Mouse (Mus musculus): ENCODE measurements around the gene A230050P20Rik.

Gene A230050P20Rik

DNA sequence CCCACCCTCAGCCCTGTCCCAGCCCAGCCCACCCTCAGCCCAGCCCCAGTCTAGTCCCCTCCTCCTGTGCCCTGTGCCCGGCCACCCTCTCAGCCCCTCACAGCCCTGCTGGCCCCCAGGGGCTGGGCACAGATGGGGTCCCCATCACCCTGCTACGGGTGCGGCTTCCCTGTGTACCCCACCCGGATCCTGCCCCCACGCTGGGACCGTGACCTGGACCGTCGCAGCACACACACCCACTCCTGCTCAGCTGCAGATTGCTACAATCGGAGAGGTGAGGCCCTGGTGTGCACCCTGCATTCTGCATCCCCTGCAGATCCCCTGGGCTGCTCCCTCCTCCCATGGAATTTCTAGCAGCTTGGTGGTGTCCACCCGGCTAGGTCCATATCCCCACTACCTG lies 4.5 kb downstream of the A230050P20Rik start:
- intact Hi-C loops (cut with DNase I) = no loop called here

DNA sequence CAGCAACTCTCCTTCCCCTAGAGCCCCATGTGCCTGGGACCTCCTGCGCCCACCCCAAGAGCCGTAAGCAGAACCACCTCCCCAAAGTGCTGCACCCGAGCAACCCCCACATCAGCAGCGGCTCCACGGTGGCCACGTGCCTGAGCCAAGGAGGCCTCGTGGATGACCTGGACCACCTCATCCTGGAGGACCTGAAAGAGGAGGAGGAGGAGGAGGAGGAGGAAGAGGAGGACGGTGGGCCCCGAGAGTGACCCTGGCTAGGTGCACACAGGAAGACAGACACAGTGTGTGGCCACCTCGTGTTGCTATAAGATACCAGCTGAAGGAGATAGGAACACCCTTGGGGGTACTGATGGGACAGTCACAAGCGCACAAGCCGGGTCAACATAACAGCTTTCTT lies 5.1 kb downstream of the A230050P20Rik start:
- intact Hi-C loops (cut with DNase I) = no loop called here

DNA sequence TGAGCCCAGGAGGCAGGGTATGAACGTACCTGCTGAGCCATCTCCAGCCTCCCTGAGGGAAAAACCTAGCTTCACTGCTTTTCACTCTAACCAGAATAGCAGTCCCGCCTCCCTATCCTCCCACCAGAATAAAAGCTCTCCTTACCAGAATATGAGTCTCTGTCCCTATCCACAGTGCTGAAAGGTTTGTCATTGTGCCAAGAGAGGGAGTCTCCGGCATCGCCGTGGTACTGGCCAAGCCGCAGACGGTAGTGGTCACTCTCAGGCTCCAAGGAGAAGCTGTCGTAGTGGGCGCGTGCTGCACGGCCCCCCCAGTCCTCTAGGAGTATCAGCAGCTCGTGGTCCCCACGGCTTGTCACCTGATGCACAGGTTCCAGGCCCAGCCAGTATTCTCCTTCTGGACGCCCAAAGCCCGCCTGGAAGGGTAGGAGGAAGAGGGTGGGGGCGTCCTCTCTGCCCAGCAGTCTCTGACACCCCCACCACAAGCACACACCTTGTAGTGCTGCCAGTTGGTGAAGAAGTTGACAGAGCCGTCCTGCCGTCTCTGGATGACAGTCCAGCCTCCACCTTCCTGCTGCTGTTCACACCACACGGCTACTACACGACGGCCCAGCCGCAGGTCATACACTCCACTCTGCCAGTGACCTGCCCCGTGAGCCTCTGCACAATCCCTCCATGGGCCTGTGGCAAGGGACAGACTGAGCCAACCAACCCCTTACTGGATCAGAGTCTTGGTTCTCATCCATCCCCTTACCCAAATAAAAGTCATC lies 6.8 kb downstream of the A230050P20Rik start:
- intact Hi-C loops (cut with DNase I) = no loop called here

DNA sequence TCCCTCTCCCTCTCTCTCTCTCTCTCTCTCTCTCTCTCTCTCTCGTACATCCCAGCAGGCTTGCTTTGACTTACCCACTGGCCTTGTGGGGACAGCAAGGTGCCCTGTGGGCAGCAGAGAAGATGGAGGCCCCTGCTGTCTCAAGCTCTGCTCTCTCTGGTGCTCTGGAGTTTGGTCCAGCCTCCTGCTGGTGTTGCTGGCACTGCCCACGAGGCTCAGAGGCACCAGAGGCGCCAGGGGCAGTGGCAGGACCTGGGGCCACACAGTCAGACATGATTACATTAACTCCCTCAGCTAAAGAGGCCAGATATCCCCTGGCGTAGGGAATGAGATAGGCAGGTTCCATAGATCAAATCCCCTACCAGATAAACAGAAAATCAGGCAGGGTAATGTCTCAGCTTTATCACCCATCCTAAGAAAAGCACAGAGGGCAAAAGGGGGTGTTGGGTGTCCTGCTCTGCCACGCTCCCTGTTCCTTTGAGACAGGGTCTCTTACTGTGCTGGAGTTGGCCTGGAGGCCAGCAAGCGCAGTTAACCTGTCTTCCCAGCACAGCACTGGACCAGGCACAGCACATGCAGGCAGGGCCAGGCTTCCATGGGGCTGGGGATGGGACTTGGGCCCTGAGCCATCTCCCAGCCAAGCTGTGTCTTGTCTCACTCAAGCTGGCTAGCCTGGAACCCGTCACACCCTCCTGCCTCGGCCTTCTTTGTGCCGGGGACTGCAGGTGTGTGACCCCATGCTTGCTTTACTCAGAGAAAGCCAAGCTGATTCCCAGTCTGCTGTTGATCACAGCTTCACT lies 8.1 kb downstream of the A230050P20Rik start:
- intact Hi-C loops (cut with DNase I) = no loop called here

DNA sequence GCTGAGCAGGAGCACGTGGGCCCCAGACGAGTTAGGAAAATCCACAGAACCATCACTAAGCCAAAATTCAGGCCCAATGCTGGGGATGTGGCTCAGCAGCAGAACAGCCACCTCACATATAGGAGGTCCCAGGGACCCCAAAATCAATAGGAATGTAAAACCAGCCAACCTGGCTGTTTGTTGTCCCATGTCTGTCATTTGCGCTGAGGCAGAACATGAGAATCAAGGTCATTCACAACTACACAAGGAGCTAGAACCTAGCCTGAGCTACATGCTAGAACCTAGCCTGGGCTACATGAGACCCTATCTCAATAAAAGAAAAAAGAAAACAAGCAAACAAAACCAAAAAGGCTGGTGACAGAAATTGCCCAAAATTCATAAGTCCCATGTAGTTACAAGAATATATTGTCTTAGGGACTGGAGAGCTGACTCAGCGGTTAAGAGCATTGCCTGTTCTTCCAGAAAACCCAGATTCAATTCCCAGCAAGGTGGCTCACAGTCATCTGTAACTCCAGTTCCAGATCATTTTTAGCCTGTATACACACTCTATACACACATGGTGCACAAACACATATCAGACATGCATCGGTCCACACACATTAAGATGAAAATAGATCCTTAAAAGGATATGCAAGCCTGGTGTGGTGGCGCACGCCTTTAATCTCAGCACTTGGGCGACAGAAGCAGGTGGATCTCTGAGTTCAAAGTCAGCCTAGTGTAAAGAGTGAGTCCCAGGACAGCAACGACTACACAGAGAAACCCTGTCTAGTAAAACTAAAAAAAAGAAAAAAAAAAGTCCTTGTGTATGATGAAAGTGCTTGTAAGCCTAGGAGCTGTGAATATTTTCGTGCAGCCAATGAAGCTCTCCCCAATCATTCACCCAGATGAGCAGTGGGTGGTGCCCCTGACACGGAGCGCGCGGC lies 8.9 kb downstream of the A230050P20Rik start:
- intact Hi-C loops (cut with DNase I) = no loop called here

DNA sequence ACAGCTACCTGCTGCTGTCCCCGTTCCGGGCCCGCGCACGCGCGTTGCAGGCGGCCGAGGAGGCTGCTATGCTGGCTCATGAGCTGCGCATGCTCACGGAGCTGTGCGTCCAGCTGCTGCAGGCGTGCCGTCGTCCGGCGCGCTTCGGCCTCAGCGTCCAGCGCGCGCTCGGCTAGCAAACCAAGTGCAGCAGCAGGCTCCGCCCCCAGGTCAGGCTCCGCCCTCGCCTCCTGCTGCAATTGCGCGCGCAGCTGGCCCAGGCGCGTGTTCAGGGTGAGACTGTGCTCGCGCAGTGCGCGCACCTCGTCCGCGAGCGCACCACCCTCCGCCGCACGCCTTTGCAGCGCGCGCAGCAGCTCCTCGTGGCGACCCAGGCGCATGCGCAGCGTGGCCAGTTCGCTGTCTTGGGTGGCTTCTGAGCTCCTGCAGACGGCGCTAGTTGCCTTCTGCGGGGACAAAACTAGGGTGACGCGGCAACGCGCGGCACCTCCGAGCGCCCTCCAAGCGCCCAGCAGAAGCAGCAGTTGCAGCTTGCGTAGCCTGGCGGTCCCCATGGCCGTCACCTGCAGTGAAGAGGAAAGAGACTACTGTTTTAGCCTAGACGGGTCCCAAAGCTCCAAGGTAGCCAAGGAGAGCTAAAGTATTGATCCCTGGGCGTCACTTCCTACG lies 9.7 kb downstream of the A230050P20Rik start:
- intact Hi-C loops (cut with DNase I) = no loop called here

DNA sequence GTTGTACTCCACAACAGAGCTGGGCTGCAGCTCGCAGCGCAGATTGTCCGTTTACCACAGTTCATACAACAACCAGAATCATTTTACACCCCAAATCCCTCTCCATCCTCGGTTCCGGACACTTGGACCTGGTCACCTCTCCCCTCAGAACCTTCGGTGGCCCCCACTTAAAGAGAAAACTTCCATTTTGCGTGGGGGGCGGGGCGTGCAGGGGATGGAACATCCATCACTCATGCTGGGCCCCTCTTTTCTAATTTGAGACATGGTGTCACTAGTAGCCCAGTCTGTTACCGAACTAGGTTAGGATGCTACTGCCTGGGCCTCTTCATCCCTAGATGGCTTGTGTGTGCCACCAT lies 10.2 kb downstream of the A230050P20Rik start:
- intact Hi-C loops (cut with DNase I) = no loop called here

DNA sequence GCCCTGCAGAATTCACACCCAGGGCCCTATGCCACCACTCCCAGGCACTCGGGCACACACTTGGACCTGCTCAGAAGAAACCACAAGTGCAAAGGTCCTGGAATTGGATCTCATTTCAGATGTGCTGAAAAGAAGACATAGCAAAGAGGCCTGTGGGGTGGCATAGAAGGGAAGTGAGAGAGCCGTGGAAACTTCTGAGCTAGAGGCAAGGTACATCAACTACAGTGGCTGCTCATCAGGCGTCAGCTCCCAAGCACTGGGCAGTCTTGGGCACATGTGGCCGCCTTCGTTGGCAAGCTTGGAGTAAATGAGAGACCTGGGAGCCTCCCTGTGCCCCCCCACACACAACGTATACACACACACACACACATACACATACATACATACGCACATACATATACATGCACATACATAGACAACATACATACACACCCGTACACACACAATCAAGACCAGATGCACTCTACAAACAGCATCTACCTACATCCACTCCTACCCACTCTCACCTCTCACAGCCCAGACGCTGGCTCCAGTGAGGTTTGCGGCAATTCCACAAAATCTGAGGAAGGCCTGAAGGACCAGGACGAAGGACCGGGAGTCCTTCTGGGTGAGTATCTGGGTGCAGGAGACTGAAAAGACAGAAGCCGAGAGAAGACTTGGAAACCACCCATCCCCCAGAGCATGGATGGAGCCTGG lies 10.8 kb downstream of the A230050P20Rik start, which contains the start of gene Angptl6:
Gene Angptl6 (minus strand): TSS at position 631 of the 696 bp plus-strand sequence.
- intact Hi-C loops (cut with DNase I) = no loop called here

DNA sequence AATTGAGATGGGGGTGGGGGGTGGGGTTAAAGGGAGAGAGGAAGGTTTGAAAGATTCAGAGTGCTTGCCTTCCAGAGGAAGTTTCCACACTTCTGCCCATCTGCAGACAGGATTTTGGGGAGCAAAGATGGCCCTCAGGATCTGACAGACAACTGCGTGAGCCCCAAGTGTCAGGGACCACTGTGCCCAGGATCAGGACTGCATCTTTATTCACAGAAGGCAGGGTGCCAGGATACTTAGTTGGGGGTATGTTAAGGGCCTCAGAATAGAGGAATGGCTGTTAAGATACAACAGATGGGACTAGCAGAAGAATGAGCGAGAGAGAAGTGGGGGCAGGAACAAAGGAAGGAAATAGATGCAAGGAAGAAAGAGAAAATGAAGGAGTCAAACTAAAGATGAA lies 18.1 kb downstream of the A230050P20Rik start:
- intact Hi-C loops (cut with DNase I) = no loop called here

DNA sequence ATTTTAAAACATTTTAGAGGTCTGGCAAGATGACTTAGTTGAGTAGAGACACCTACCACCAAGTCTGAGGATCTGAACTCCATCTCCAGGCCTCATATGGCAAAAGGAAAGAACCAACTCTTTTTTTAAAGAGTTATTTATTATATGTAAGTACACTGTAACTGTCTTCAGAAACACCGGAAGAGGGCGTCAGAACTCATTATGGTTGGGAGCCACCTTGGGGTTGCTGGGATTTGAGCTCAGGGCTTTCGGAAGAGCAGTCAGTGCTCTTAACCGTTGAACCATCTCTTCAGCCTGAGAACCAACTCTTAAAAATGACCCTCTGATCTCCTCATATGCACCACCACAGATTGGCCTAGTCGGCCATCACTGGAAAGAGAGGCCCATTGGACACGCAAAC lies 18.7 kb downstream of the A230050P20Rik start:
- intact Hi-C loops (cut with DNase I) = no loop called here

DNA sequence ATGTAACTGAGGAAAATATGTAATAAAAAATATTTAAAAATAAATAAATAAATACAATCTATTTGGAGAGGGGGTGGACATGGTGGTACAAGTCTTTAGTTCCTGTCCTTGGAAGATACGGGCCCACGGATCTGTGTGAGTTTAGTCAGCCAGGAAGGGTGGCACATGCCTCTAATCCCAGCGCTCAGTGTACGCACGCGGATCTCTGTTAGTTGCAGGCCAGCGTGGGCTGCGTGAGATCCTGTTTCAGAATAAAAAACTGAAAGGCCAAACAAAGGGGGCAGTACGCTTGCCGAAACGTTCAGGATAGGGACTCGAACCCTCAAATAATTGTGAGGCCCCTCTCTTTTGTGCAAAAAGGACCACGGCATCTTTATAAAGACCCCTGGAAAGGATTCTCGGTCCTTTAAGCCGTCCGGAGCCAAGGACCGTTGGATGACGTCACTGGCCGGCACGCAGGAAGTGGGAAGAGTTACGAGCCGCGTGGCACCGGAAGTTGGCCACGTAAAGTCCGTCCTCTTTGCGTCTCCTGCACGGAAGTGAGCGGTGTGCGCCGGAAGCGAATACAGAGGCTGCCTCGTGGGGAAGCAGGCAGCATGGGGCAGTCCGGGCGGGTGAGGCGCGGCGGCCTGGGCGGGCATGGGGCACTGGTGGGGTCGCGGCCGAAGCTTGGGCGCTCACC lies 19.4 kb downstream of the A230050P20Rik start, which contains the start of gene Ppan:
Gene Ppan (plus strand): TSS at position 472 of the 682 bp plus-strand sequence.
- intact Hi-C loops (cut with DNase I) = no loop called here

DNA sequence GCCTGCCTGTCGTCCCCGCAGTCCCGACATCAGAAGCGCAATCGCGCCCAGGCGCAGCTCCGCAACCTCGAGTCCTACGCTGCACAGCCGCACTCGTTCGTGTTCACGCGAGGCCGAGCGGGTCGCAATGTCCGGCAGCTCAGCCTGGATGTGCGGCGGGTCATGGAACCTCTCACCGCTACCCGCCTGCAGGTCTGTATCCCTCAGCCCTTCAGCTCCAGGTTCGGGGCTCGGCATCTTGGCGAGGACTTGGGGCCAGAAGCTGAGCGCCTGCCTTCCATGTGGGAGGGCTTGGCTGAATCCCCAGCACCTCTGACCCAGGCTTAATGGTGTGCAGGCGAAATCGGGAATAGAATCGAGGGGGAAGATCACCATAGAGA lies 19.9 kb downstream of the A230050P20Rik start:
- intact Hi-C loops (cut with DNase I) = no loop called here

DNA sequence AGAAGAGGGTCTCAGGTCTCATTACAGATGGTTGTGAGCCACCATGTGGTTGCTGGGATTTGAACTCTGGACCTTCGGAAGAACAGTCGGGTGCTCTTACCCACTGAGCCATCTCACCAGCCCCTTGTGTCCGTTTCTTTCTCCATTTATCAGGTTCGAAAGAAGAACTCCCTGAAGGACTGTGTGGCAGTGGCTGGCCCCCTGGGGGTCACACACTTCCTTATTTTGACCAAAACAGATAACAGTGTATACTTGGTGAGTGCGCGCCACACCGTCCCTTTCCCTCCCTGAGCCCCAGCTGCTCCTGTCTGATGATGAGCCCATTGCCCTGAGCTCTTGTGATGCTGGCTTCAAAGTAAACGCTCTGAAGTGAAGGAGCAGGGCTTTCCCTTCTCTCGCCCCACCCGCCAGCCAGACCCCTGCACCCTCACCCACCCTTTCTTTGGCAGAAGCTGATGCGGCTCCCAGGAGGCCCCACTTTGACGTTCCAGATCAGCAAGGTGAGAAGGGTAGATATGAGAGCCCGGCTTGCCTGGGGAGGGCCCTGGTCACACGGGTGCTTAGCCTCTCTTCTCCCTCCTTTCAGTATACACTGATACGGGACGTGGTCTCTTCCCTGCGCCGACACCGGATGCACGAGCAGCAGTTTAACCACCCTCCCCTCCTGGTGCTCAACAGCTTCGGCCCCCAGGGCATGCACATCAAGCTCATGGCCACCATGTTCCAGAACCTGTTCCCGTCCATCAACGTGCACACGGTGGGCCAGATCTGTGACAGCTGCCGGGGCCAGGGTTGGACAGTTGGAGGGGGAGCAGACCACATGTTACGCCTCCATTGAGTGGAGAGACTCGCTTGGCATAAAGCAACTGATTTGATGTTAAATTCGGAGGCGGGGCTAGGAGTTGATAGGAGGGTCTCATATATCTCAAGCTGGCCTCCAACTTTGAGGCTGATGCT lies 21.0 kb downstream of the A230050P20Rik start:
- intact Hi-C loops (cut with DNase I) = no loop called here

DNA sequence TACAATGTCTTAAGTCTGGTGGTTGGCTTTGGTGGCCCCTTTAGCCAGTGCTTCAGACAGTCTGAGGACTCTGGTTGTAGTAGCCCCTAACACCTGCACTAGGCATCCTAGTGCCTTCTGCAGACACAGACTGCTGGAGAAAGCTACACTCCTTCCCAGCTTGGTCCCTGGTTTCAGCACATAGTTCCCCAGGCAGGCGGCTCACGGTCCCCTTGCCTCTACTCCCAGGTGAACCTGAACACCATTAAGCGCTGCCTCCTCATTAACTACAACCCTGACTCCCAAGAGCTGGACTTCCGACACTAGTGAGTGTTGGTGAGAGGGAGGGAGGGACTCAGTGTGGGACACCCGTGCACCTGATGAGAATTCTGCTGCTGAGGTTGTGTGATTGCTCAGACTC lies 22.0 kb downstream of the A230050P20Rik start:
- intact Hi-C loops (cut with DNase I) = no loop called here

DNA sequence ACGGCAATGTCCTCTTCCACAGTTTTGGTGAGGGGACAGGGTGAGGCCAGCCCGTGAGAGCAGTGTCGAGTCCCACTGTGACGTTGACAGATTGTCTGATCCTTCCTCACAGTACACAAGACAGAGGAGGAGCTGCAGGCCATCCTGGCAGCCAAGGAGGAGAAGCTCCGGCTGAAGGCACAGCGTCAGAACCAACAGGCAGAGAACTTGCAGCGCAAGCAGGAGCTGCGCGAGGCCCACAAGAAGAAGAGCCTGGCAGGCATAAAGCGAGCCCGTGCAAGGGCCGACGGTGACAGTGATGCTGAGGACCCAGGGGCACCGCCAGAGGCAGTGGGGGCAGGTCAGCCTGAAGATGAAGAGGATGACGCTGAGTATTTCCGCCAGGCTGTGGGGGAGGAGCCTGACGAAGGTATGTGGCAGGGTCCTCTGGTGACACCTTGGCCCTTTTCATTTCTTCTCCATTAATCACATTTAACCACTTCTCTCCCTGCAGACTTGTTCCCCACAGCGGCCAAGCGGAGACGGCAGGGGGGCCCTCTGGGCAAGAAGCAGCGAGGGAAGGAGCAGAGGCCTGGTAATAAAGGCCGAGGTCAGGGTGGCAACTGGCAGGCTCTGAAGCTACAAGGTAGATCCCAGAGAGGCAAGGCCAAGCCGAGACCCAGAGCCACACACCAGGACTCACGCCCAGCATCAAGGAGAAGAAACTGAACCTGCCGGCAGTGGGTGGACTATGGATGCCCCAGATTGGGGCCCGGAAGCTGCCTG lies 23.1 kb downstream of the A230050P20Rik start:
- intact Hi-C loops (cut with DNase I) = no loop called here

DNA sequence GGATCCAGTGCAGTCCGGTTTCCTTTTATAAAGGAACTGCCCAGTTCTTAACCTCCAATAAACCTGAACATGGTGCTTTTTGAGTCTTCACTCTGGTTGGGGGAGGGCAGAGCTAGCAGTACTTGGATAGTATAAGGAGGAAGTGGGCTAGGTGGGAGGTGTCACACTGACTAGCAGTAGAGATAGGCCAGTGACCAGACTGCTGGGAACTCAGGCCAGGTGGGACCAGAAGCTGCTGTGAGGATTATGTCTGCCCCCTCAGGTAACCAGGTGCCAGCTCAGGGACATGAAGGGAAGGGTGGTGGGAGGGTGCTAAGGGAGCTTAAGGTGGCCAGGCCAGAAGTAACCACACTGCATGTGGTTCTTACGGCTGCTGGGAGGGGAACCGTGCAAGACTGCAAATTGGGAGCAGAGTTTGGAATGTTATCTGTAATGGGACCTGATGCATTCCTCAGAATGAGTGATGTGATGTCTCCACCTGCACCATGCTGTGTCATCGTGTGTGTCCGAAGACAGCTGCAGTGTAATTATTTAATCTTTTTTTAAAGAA lies 23.7 kb downstream of the A230050P20Rik start:
- intact Hi-C loops (cut with DNase I) = no loop called here

DNA sequence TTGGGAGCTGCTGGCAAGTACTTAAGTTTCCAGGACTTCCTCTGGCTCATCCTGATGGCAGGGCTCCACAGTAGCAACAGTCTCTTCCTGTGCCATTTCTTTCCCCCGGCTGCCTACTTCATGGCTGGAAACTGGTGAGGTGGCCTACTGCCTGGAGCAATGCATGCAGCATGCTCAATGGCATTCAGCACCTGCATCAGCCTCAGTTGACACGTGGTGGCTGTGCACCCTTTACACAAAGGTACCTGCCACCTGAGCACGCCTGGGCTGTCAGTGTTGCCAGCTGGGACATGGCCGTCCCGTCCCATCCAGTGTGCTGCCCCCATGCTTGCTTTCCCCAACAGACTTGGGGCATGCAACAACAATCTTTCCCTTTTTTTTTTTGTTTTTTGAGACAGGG lies 24.6 kb downstream of the A230050P20Rik start:
- intact Hi-C loops (cut with DNase I) = no loop called here

Measured in adrenal gland (tissue).